Mouse (Mus musculus) liver, embryonic 13.5 days (tissue): ENCODE measurements around the gene Prickle3. TPM values are rescaled to one million over a fixed set of nuclear protein-coding genes. Genes with fewer than 3 reads are reported as not detected.

ENCODE experiments used
- ATAC-seq: fragments of 200-750 bp; cut with Nextera tagmentation; 2 replicates; pipeline ENCODE4 v1.8.0; 2017; ENCODE audit warnings: low read depth, mild to moderate bottlenecking, moderate number of reproducible peaks, moderate library complexity
- DNase-seq: peaks from one replicate; pipeline ENCODE4 v3.0.0; 2022
- H3K27ac ChIP-seq: fragments of 300-500 bp; sonication (generic); 2 replicates; pipeline ENCODE4 v1.5.1; 2015; ENCODE audit warnings: moderate library complexity, mild to moderate bottlenecking, inconsistent platforms
- H3K27me3 ChIP-seq: fragments of 300-500 bp; sonication (generic); 2 replicates; pipeline ENCODE4 v1.6.1; 2015; ENCODE audit warnings: mild to moderate bottlenecking, inconsistent platforms
- H3K36me3 ChIP-seq: fragments of 300-500 bp; sonication (generic); 2 replicates; pipeline ENCODE4 v1.6.1; 2015; ENCODE audit warnings: mild to moderate bottlenecking, inconsistent platforms
- H3K4me1 ChIP-seq: fragments of 300-500 bp; sonication (generic); replicated peaks from 2 replicates; pipeline ENCODE4 v1.6.1; 2015; ENCODE audit warnings: inconsistent platforms
- H3K4me2 ChIP-seq: fragments of 300-500 bp; sonication (generic); 2 replicates; pipeline ENCODE4 v1.6.1; 2015; ENCODE audit warnings: inconsistent platforms, mild to moderate bottlenecking, moderate library complexity
- H3K4me3 ChIP-seq: fragments of 300-500 bp; sonication (generic); replicated peaks from 2 replicates; pipeline ENCODE4 v1.5.1; 2015; ENCODE audit warnings: mild to moderate bottlenecking, inconsistent platforms
- H3K9ac ChIP-seq: fragments of 300-500 bp; sonication (generic); 2 replicates; pipeline ENCODE4 v1.6.1; 2015; ENCODE audit warnings: mild to moderate bottlenecking, inconsistent platforms
- H3K9me3 ChIP-seq: fragments of 300-500 bp; sonication (generic); replicated peaks from 2 replicates; pipeline ENCODE4 v1.6.1; 2016; ENCODE audit warnings: inconsistent platforms
- WGBS: fragments of 180-500 bp; shearing (Covaris S2); methylation state at CpG from one replicate; pipeline ENCODE4 v1.1.7; 2015; ENCODE audit not compliant: insufficient replicate concordance; 5-methylcytosine and 5-hydroxymethylcytosine counted together
- polyA plus RNA-seq: library from polyadenylated mRNA; unstranded; fragments of >200 nt; fragmentation: Nextera tagmentation; extraction: Ambion mirVana; gene quantifications from 2 replicates; pipeline ENCODE4 v1.2.1, GENCODE M21; 2015

The Prickle3 gene
- polyA plus RNA-seq, 1 experiment from 2014 or later = 0.95 TPM

- 30% methylated on average over 12 of the region's 12 CpGs for WGBS
- Histone ChIP-seq H3K36me3 (no peaks in the 10 kb centered on the region), H3K4me2 (peak overlapping the region; percentile 64), H3K4me3 (0 out of 2 replicates have a peak overlapping the region, but pooled peaks have one; percentile 42), H3K9me3 (no peaks in the 10 kb centered on the region), H3K9ac (peak overlapping the region; percentile 47; the same call in 1 of the 2 replicates), H3K4me1 (peaks cover 36% of the 10 kb centered on the region), H3K27me3 (no peaks in the 10 kb centered on the region), H3K27ac (0 out of 2 replicates have a peak overlapping the region, but pooled peaks have one; percentile 16)
- DNase-seq (no peak), ATAC-seq (peak; percentile 29; the same call in 1 of the 2 replicates)
Measured at GRCm38 (mm10) chrX:7673578-7674281, 16.7 kb downstream of the Prickle3 start.

GRCm38 (mm10) chrX:7674284-7675000 is 17.4 kb downstream of the Prickle3 start:
- Histone ChIP-seq H3K27ac (peak overlapping the region; percentile 16; the same call in 1 of the 2 replicates), H3K4me3 (peak overlapping the region; percentile 42), H3K4me2 (peak overlapping the region; percentile 64), H3K36me3 (no peaks in the 10 kb centered on the region), H3K27me3 (no peaks in the 10 kb centered on the region), H3K9me3 (no peaks in the 10 kb centered on the region), H3K4me1 (peaks cover 39% of the 10 kb centered on the region), H3K9ac (peak overlapping the region; percentile 47)
- ATAC-seq (no peak), DNase-seq (no peak)
- WGBS = 17% methylated on average over 28 of the region's 28 CpGs

GRCm38 (mm10) chrX:7675001-7675380 is 17.9 kb downstream of the Prickle3 start:
- WGBS = 29% methylated on average over 10 of the region's 10 CpGs

GRCm38 (mm10) chrX:7678986-7679385 is 21.9 kb downstream of the Prickle3 start:
- WGBS = 35% methylated on average over 3 of the region's 3 CpGs
- no peaks in the 10 kb centered on the region for H3K27me3 ChIP-seq

More at GRCm38 (mm10) chrX:7675001-7675380, 17.9 kb downstream of the Prickle3 start:
- Histone ChIP-seq H3K27me3 (no peaks in the 10 kb centered on the region), H3K4me1 (peaks cover 38% of the 10 kb centered on the region), H3K4me2 (peak overlapping the region; percentile 64), H3K36me3 (no peaks in the 10 kb centered on the region), H3K27ac (no peak overlapping the region), H3K4me3 (peak overlapping the region; percentile 42), H3K9ac (peak overlapping the region; percentile 47; the same call in 1 of the 2 replicates), H3K9me3 (no peaks in the 10 kb centered on the region)
- DNase-seq (no peak), ATAC-seq (no peak)

GRCm38 (mm10) chrX:7679405-7680056 is 22.5 kb downstream of the Prickle3 start:
- peak overlapping the region; percentile 56 for H3K4me2 ChIP-seq
- H3K27ac ChIP-seq = no peak overlapping the region
- peak overlapping the region; percentile 30 for H3K4me3 ChIP-seq
- peaks cover 9% of the 10 kb centered on the region; the same call in 1 of the 2 replicates for H3K4me1 ChIP-seq
- H3K27me3 ChIP-seq = no peaks in the 10 kb centered on the region
- H3K9me3 ChIP-seq = no peaks in the 10 kb centered on the region
- no peaks in the 10 kb centered on the region for H3K36me3 ChIP-seq
- peak; percentile 82 for DNase-seq
- 18% methylated on average over 27 of the region's 27 CpGs for WGBS
- H3K9ac ChIP-seq = no peak overlapping the region
- ATAC-seq = peak; percentile 92

More at GRCm38 (mm10) chrX:7678986-7679385, 21.9 kb downstream of the Prickle3 start:
- no peak for DNase-seq
- Histone ChIP-seq H3K9ac (no peak overlapping the region), H3K27ac (no peak overlapping the region), H3K36me3 (no peaks in the 10 kb centered on the region), H3K4me2 (no peak overlapping the region), H3K4me3 (no peak overlapping the region), H3K9me3 (no peaks in the 10 kb centered on the region), H3K4me1 (peaks cover 13% of the 10 kb centered on the region)
- ATAC-seq = no peak

- Histone ChIP-seq H3K9me3 (no peaks in the 10 kb centered on the region), H3K4me1 (peaks cover 4% of the 10 kb centered on the region; the same call in 1 of the 2 replicates), H3K4me2 (peak overlapping the region; percentile 56), H3K4me3 (peak overlapping the region; percentile 30), H3K9ac (no peak overlapping the region), H3K27me3 (no peaks in the 10 kb centered on the region), H3K27ac (no peak overlapping the region), H3K36me3 (no peaks in the 10 kb centered on the region)
- ATAC-seq (no peak), DNase-seq (no peak)
- WGBS = 19% methylated on average over 12 of the region's 12 CpGs
Measured at GRCm38 (mm10) chrX:7680057-7680412, 23.0 kb downstream of the Prickle3 start.

- WGBS = 66% methylated on average over 14 of the region's 14 CpGs
- Histone ChIP-seq H3K36me3 (no peaks in the 10 kb centered on the region), H3K27me3 (no peaks in the 10 kb centered on the region), H3K4me3 (peak within 1 kb of the TSS; percentile 30; the same call in 1 of the 2 replicates), H3K9ac (no peak within 1 kb of the TSS), H3K4me2 (peak within 1 kb of the TSS; percentile 56), H3K9me3 (no peaks in the 10 kb centered on the region), H3K27ac (no peak within 1 kb of the TSS), H3K4me1 (peaks cover 4% of the 10 kb centered on the region; the same call in 1 of the 2 replicates)
- no peak for ATAC-seq
- DNase-seq = no peak
Measured at GRCm38 (mm10) chrX:7680864-7681263, 23.8 kb downstream of the Prickle3 start, which contains the start of gene Magix. Magix (minus strand) TSS chrX:7681251.

- H3K27ac ChIP-seq = no peak overlapping the region
- no peak for DNase-seq
- no peaks in the 10 kb centered on the region for H3K4me1 ChIP-seq
- no peaks in the 10 kb centered on the region for H3K27me3 ChIP-seq
- H3K36me3 ChIP-seq = no peaks in the 10 kb centered on the region
- WGBS = 70% methylated on average over 2 of the region's 2 CpGs
- no peak for ATAC-seq
- H3K4me2 ChIP-seq = no peak overlapping the region
- H3K4me3 ChIP-seq = no peak overlapping the region
- no peak overlapping the region for H3K9ac ChIP-seq
- H3K9me3 ChIP-seq = no peaks in the 10 kb centered on the region
Measured at GRCm38 (mm10) chrX:7688321-7688720, 31.3 kb downstream of the Prickle3 start.

- WGBS = 57% methylated on average over 3 of the region's 3 CpGs
- H3K27ac ChIP-seq = no peak overlapping the region
- no peak overlapping the region for H3K4me2 ChIP-seq
- no peak overlapping the region for H3K9ac ChIP-seq
- no peaks in the 10 kb centered on the region for H3K9me3 ChIP-seq
- H3K27me3 ChIP-seq = no peaks in the 10 kb centered on the region
- no peak overlapping the region for H3K4me3 ChIP-seq
- DNase-seq (no peak), ATAC-seq (no peak)
- no peaks in the 10 kb centered on the region for H3K36me3 ChIP-seq
- H3K4me1 ChIP-seq = no peaks in the 10 kb centered on the region
Measured at GRCm38 (mm10) chrX:7690486-7690885, 33.4 kb downstream of the Prickle3 start.

GRCm38 (mm10) chrX:7692862-7693261 is 35.8 kb downstream of the Prickle3 start:
- Histone ChIP-seq H3K4me3 (no peak overlapping the region), H3K9me3 (no peaks in the 10 kb centered on the region), H3K27ac (no peak overlapping the region), H3K4me1 (no peaks in the 10 kb centered on the region), H3K9ac (no peak overlapping the region), H3K36me3 (no peaks in the 10 kb centered on the region), H3K27me3 (no peaks in the 10 kb centered on the region), H3K4me2 (no peak overlapping the region)
- ATAC-seq (no peak), DNase-seq (no peak)
- 24% methylated on average over 4 of the region's 4 CpGs for whole genome bisulfite sequencing

GRCm38 (mm10) chrX:7696520-7696919 is 39.5 kb downstream of the Prickle3 start:
- Histone ChIP-seq H3K9me3 (no peaks in the 10 kb centered on the region), H3K4me1 (peaks cover 10% of the 10 kb centered on the region; the same call in 1 of the 2 replicates), H3K36me3 (peaks cover 26% of the 10 kb centered on the region), H3K27me3 (no peaks in the 10 kb centered on the region), H3K4me2 (peak overlapping the region; percentile 73), H3K27ac (no peak overlapping the region), H3K9ac (no peak overlapping the region), H3K4me3 (peak overlapping the region; percentile 72; the same call in 1 of the 2 replicates)
- peak; percentile 12; the same call in 1 of the 2 replicates for ATAC-seq
- 32% methylated on average over 6 of the region's 6 CpGs for WGBS
- DNase-seq = no peak
